Mouse (Mus musculus): ENCODE data around the gene Rpusd4. TPM values are rescaled to one million over a fixed set of nuclear protein-coding genes. Genes with fewer than 3 reads are reported as not detected.

The Rpusd4 gene
- polyA plus RNA-seq, 1 experiment = 0.07 TPM

- TF ChIP-seq GATA1 (IDR thresholded peaks at IDR 0.05; ENCODE audit: low read length) (no peak), TAL1 (IDR thresholded peaks at IDR 0.05; ENCODE audit: low read length) (no peak)
- no peaks in the 10 kb centered on the region for H3K9me3 ChIP-seq (ENCODE audit: control insufficient read depth, low read length)
- no peaks in the 10 kb centered on the region for H3K4me1 ChIP-seq (ENCODE audit: control insufficient read depth)
- H3K4me3 ChIP-seq (replicated peaks) = no peak overlapping the region
- H3K27me3 ChIP-seq (ENCODE audit: control insufficient read depth) = no peaks in the 10 kb centered on the region; the same call in 1 of the 2 replicates
- H3K36me3 ChIP-seq (ENCODE audit: control insufficient read depth) = no peaks in the 10 kb centered on the region
Observed at GRCm38 (mm10) chr9:35323974-35324373, 56.3 kb downstream of the Rpusd4 start.

GRCm38 (mm10) chr9:35324571-35324970 is 56.9 kb downstream of the Rpusd4 start:
- H3K4me1 ChIP-seq (ENCODE audit: control insufficient read depth) = no peaks in the 10 kb centered on the region
- H3K27me3 ChIP-seq (ENCODE audit: control insufficient read depth) = no peaks in the 10 kb centered on the region; the same call in 1 of the 2 replicates
- no peak for TF ChIP-seq GATA1 (IDR thresholded peaks at IDR 0.05; ENCODE audit: low read length)
- TF ChIP-seq TAL1 (IDR thresholded peaks at IDR 0.05; ENCODE audit: low read length) = no peak

GRCm38 (mm10) chr9:35326644-35327263 is 59.1 kb downstream of the Rpusd4 start:
- Histone ChIP-seq H3K27me3 (ENCODE audit: control insufficient read depth) (no peaks in the 10 kb centered on the region; the same call in 1 of the 2 replicates), H3K36me3 (ENCODE audit: control insufficient read depth) (no peaks in the 10 kb centered on the region), H3K4me3 (replicated peaks) (no peak overlapping the region), H3K4me1 (ENCODE audit: control insufficient read depth) (no peaks in the 10 kb centered on the region), H3K9me3 (ENCODE audit: control insufficient read depth, low read length) (no peaks in the 10 kb centered on the region)
- TF ChIP-seq GATA1 (IDR thresholded peaks at IDR 0.05; ENCODE audit: low read length) (no peak), TAL1 (IDR thresholded peaks at IDR 0.05; ENCODE audit: low read length) (no peak)

More at GRCm38 (mm10) chr9:35324571-35324970, 56.9 kb downstream of the Rpusd4 start:
- Histone ChIP-seq H3K9me3 (ENCODE audit: control insufficient read depth, low read length) (no peaks in the 10 kb centered on the region), H3K36me3 (ENCODE audit: control insufficient read depth) (no peaks in the 10 kb centered on the region), H3K4me3 (replicated peaks) (no peak overlapping the region)

Other genes with a start within 250 kb of the Rpusd4 start
- 2.7 and 3.7 TPM in 2 replicates for gene St3gal4, start 148.6 kb upstream of the Rpusd4 start, polyA plus RNA-seq (2012)
- 11.0 and 14.3 TPM in 2 replicates for gene Dcps, start 91.8 kb upstream of the Rpusd4 start, polyA plus RNA-seq (2012)
- gene Srpr, start 67.7 kb upstream of the Rpusd4 start, polyA plus RNA-seq (2012) = 0.85 and 0.93 TPM in 2 replicates
- 0.07 and 0.10 TPM in 2 replicates for gene Tirap, start 67.6 kb upstream of the Rpusd4 start, polyA plus RNA-seq (2012)
- 0.41 and 0.56 TPM in 2 replicates for gene Foxred1, start 56.8 kb upstream of the Rpusd4 start, polyA plus RNA-seq (2012)
- gene Fam118b, start 60 bp upstream of the Rpusd4 start, polyA plus RNA-seq (2012) = 0.20 and 0.31 TPM in 2 replicates
- gene Cdon, start 153.3 kb downstream of the Rpusd4 start, polyA plus RNA-seq (2012) = not detected in 2 replicates